Mouse (Mus musculus): ENCODE measurements around the gene Cblc. TPM values are rescaled to one million over a fixed set of nuclear protein-coding genes. Genes with fewer than 3 reads are reported as not detected.

Gene Cblc
- polyA plus RNA-seq, 1 experiment from 2014 or later, result 1.3 TPM

DNA sequence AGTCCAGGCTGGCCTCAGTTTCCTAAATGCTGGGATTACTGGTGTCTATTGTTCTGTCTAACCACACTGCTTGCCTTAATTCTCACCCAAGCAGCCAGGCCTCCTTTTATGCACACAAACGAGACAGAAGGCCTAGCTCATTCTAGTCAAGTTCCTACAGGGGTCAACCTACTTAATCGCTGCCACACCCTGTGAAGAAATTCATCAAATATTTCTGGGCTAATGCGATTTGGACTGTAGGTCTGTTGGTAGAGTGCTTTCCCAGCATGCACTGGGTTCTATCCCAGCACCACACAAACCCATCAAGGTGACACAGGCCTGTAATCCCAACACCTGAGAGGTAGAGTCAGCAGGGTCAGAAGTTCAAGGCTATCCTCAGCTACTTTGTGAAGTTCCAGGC is 33.1 kb upstream of the Cblc start:
- Histone ChIP-seq H3K9ac (no peak overlapping the region), H3K27me3 (peaks cover 12% of the 10 kb centered on the region), H3K4me1 (0 out of 2 replicates have a peak, but pooled peaks cover 3% of the 10 kb centered on the region), H3K4me3 (no peak overlapping the region), H3K4me2 (replicated peaks) (no peak overlapping the region), H3K9me3 (replicated peaks) (no peaks in the 10 kb centered on the region), H3K36me3 (no peaks in the 10 kb centered on the region), H3K27ac (no peak overlapping the region)
- no peak for ATAC-seq (ENCODE audit: low FRiP score)
- 87% methylated on average over 3 of the region's 3 CpGs for WGBS

DNA sequence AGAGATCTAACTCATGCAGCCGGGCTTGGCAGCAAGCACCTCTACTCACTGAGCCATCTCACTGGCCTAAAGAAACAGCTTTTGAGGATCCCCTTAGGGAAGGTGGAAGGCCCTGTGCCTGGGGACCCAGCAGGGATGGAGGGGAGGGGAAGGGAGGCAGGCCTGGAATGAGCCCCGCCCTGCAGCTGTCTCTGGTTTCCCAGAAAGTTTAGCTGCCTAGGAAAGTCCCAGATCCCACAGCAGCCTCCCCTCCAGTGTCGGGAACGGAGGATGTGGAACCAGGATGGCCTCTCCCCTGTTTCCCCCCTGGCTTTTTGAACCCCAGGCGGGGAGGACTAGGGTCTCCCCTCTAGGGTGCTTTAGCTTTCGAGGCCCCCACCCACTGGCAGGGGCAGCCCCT is 30.1 kb upstream of the Cblc start:
- no peaks in the 10 kb centered on the region for H3K36me3 ChIP-seq
- WGBS, result 43% methylated on average over 6 of the region's 6 CpGs
- H3K9me3 ChIP-seq (replicated peaks), result no peaks in the 10 kb centered on the region
- H3K4me1 ChIP-seq, result peaks cover 10% of the 10 kb centered on the region
- H3K4me2 ChIP-seq (replicated peaks), result no peak overlapping the region
- no peak overlapping the region for H3K27ac ChIP-seq
- ATAC-seq (ENCODE audit: low FRiP score), result no peak
- no peak overlapping the region for H3K4me3 ChIP-seq
- H3K9ac ChIP-seq, result no peak overlapping the region
- H3K27me3 ChIP-seq, result peaks cover 41% of the 10 kb centered on the region

DNA sequence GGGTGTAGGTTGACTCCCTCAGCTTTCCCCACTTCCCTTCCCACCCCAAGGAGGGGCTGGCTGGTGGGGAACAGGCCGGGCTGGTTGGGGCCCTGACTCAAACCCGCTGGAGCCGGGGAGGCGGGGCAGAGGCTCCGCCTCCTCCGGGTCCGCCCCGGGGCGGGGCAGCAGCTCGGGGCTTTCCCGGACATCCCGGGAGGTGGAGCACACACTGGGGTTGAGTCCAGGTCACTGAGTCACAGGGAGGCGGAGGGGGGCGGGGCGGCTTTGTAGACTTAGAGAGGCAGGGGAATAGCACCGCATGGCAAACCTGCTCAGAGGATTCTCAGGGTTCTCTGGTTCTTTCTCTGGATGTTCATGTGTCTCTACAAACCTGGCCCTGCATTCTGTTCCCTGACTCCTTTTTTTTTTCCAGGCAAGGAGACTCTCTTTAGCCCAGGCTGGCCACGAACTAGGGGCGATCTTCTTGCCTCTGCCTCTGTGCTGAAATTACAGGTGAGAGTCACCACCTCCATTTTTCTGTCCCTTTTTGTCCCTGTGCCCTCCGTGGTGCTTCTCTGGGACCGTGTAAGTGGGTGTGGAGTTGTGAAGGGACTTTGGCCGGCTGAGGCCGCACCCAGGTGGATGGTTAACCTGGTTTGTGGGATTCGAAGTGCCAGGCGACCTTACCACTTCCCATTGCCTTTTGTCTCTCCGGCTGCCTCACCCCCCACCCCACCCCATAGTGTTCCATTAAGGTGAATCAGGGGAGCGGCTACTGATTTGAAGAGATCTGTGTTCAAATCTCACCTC is 27.8 kb upstream of the Cblc start:
- Histone ChIP-seq H3K9ac (no peak overlapping the region), H3K9me3 (replicated peaks) (no peaks in the 10 kb centered on the region), H3K36me3 (no peaks in the 10 kb centered on the region), H3K4me1 (peaks cover 7% of the 10 kb centered on the region), H3K27ac (no peak overlapping the region), H3K4me3 (no peak overlapping the region), H3K27me3 (peaks cover 61% of the 10 kb centered on the region), H3K4me2 (replicated peaks) (peak overlapping the region; percentile 30)
- WGBS, result 29% methylated on average over 25 of the region's 26 CpGs
- no peak for ATAC-seq (ENCODE audit: low FRiP score)

DNA sequence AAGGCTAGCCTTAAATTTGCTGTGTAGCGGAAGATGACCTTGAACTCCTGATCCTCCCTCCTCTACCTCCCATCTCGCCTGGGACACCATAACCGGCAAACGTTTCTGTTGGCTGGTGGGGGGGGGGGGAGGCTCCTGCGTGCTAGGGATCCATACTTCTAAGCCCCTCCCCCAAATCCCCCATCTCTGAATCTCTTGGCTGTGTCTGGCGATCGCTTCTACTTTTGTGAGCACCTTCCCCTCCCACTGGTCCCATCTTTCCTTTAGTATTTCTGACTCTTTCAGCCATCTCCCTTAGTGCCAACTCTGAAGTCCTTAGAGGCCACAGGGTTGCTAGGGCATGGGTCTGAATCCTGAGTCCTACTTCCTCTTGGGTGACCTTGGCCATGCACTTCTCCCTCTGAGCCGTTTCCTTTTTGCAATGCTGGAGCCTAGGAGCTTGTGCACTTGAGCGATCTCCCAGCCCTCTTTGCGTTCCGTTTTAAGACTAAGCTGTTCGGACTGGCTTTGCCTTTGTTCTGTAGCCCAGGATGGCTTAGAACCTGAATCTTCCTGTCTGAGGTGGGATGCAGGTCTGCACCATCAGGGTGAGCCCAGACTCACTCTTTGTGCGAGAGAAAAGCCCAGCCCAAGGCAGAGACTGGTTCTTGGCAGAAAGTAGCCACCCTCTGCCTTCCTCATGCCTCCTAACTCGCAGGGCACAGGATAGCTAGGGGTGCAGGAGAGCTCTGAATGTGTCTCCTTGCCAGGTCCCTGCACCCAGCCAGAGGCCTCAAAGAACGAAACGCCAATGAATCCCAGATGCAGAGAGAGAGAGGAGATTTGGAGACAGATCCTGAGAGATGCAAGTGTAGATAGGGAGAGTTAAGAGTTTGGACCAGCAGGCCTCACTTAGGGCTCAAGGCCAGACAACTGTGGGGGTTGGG is 26.9 kb upstream of the Cblc start:
- H3K9ac ChIP-seq, result no peak overlapping the region
- H3K27me3 ChIP-seq, result peaks cover 70% of the 10 kb centered on the region
- H3K4me1 ChIP-seq, result peaks cover 7% of the 10 kb centered on the region
- no peaks in the 10 kb centered on the region for H3K36me3 ChIP-seq
- H3K4me2 ChIP-seq (replicated peaks), result peak overlapping the region; percentile 30; the same call in 1 of the 2 replicates
- WGBS, result 19% methylated on average over 16 of the region's 16 CpGs
- no peak overlapping the region for H3K27ac ChIP-seq
- H3K4me3 ChIP-seq, result no peak overlapping the region
- ATAC-seq (ENCODE audit: low FRiP score), result no peak
- no peaks in the 10 kb centered on the region for H3K9me3 ChIP-seq (replicated peaks)

DNA sequence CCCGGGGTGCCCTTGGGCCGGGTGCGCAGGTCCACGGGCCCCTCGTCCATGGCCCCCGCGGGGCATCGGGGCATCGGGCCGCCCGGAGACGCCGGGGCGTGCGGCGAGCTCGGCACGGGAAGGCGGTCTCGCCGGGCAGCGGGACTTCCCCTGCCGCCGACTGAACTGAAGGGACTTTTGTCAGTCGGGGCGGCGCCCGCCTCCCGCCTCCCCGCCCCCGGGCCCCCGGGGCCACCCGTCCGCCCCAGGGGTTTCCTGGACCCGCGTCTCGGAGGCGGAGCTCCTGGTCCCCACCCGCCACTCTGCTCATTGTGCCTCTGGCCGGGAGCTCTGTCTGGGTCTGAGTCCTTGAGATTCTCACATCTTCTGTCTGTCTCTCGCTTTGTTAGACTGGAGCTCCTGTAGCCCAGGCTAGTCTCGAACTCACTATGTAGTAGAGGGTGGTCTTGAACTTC is 26.0 kb upstream of the Cblc start, which contains the start of gene Bcl3:
Gene Bcl3, minus strand, starts transcription at position 167 of the 455 bp plus-strand sequence.
- no peaks in the 10 kb centered on the region for H3K9me3 ChIP-seq (replicated peaks)
- H3K4me3 ChIP-seq, result peak within 1 kb of the TSS; percentile 32
- peak within 1 kb of the TSS; percentile 56 for H3K4me2 ChIP-seq (replicated peaks)
- 2% methylated on average over 41 of the region's 42 CpGs for WGBS
- peaks cover 13% of the 10 kb centered on the region for H3K4me1 ChIP-seq
- H3K27ac ChIP-seq, result no peak within 1 kb of the TSS
- H3K36me3 ChIP-seq, result no peaks in the 10 kb centered on the region
- H3K9ac ChIP-seq, result peak within 1 kb of the TSS; percentile 56
- no peak for ATAC-seq (ENCODE audit: low FRiP score)
- H3K27me3 ChIP-seq, result peaks cover 71% of the 10 kb centered on the region

DNA sequence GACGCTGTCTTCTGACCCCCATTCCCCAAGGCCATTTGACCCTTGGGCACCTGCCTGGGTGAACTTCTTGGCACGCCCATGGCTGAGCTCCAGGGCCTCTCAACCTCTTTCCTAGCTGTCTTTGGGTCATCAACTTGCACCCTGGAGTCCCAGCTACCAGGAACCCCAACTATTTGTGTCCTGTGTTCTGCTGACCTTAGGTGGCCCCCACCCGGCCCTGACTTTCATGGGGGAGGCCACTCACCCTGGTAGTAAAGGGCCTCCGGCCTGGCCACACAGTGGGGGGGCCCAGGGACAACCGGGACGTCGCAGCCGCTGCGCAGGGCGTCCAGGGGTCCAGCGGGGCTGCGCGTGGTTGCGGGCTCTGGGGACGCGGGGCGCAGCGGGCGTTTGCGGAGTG is 25.6 kb upstream of the Cblc start:
- H3K4me3 ChIP-seq, result peak overlapping the region; percentile 32
- no peak for ATAC-seq (ENCODE audit: low FRiP score)
- H3K27ac ChIP-seq, result no peak overlapping the region
- no peaks in the 10 kb centered on the region for H3K36me3 ChIP-seq
- peaks cover 17% of the 10 kb centered on the region for H3K4me1 ChIP-seq
- H3K9ac ChIP-seq, result peak overlapping the region; percentile 56
- H3K9me3 ChIP-seq (replicated peaks), result no peaks in the 10 kb centered on the region
- 4% methylated on average over 20 of the region's 20 CpGs for WGBS
- H3K27me3 ChIP-seq, result peaks cover 76% of the 10 kb centered on the region
- peak overlapping the region; percentile 56 for H3K4me2 ChIP-seq (replicated peaks)

DNA sequence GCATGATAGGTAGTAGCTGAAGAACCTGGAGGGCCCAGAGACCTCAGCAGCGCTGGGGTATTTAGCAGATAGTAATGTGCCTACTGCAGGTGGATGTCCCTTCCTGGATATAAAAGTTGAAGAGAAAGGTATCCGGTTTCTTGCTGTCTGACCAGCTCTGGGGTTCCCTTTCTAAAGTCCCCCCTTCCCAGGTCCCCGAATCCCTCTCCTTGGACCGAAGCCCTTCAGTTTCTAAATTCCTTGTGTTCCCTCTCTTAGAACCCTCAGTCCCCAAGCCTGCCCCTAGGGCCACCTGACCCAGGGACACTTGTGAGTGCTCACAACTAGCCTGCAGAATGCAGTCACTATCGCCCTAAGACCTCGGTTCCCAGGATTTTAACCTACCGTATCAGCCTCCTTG is 25.0 kb upstream of the Cblc start:
- H3K4me3 ChIP-seq, result no peak overlapping the region
- H3K27me3 ChIP-seq, result peaks cover 77% of the 10 kb centered on the region
- no peaks in the 10 kb centered on the region for H3K36me3 ChIP-seq
- WGBS, result 57% methylated on average over 7 of the region's 7 CpGs
- no peak overlapping the region for H3K4me2 ChIP-seq (replicated peaks)
- H3K9ac ChIP-seq, result no peak overlapping the region
- H3K27ac ChIP-seq, result no peak overlapping the region
- ATAC-seq (ENCODE audit: low FRiP score), result no peak
- H3K9me3 ChIP-seq (replicated peaks), result no peaks in the 10 kb centered on the region
- H3K4me1 ChIP-seq, result peaks cover 20% of the 10 kb centered on the region

DNA sequence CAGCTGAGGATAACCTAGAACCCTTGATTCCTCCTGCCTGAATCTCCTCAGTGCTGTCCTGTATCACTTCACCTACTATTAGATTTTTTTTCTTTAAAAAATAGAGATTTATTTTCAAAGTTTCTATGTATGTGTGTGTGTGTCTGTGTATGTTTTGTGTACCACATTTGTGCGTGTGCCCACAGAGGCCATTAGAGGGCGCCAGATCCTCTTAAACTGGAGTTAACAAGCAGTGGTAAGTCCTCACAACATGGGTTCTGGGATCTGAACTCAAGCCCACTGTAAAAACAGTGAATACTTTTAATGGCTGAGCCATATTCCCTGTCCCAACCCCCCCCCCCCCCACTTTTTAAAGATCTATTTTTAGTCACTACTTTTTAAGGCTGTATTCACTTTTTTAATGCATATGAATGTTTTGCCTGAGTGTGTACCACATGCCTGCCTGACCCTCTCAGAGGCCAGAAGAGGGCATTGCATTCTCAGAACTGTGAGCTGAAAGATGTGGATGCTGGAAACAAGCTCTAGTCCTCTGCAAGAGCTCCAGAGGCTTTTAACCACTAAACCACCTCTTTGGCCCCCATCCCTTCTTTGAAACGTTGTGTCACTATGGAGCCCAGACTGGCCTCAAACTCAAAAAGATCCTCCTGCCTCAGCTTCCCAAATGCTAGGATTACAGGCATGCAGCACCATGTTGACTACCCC is 23.9 kb upstream of the Cblc start:
- Histone ChIP-seq H3K27ac (no peak overlapping the region), H3K27me3 (peaks cover 77% of the 10 kb centered on the region), H3K4me1 (peaks cover 30% of the 10 kb centered on the region), H3K4me2 (replicated peaks) (no peak overlapping the region), H3K4me3 (no peak overlapping the region), H3K36me3 (no peaks in the 10 kb centered on the region), H3K9me3 (replicated peaks) (0 out of 2 replicates have a peak, but pooled peaks cover 1% of the 10 kb centered on the region), H3K9ac (no peak overlapping the region)
- WGBS, result 72% methylated on average over 3 of the region's 3 CpGs
- ATAC-seq (ENCODE audit: low FRiP score), result no peak

DNA sequence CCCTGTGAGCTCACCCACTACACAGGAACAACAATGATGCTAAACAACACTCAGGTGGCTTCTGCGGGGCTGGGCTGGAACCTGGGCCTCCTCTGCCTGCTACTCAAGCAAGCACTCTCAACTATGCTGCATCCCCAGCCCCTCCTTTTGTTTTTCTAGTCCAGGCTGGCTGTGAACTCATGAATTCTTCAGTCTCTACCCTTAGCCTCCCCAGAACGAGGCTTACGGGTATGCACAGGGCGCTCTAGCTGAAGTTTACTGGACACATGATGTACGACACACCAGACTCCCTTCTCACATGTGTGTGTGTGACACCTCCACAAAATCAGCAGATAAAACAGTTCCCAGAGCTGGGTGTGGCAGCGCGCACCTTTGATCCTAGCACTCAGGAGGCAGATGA is 22.3 kb upstream of the Cblc start:
- ATAC-seq (ENCODE audit: low FRiP score), result no peak
- H3K9me3 ChIP-seq (replicated peaks), result 0 out of 2 replicates have a peak, but pooled peaks cover 4% of the 10 kb centered on the region
- no peak overlapping the region for H3K9ac ChIP-seq
- H3K4me2 ChIP-seq (replicated peaks), result no peak overlapping the region
- WGBS, result 88% methylated on average over 7 of the region's 7 CpGs
- peaks cover 79% of the 10 kb centered on the region for H3K27me3 ChIP-seq
- no peak overlapping the region for H3K4me3 ChIP-seq
- peaks cover 30% of the 10 kb centered on the region for H3K4me1 ChIP-seq
- H3K36me3 ChIP-seq, result no peaks in the 10 kb centered on the region
- no peak overlapping the region for H3K27ac ChIP-seq

DNA sequence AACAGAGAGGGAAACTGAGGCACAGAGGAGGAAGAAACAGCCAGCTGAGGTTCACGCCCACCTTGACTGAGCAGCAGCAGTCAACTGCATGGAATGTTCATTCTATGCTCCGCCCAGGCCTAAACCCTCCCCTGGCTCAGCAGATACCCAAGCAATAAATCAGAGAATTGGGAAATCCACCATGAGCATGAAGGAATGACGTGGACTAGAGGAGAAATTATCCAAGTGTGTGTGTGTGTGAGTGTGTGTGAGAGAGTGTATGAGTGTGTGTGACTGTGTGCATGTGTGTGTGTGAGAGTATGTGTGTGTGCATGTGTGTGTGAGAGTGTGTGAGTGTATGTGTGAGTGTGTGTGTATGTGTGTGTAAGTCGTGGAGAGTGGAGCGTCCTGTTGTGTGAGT is 21.8 kb upstream of the Cblc start:
- H3K27me3 ChIP-seq, result peaks cover 79% of the 10 kb centered on the region
- H3K4me1 ChIP-seq, result peaks cover 30% of the 10 kb centered on the region
- H3K36me3 ChIP-seq, result no peaks in the 10 kb centered on the region
- H3K27ac ChIP-seq, result no peak overlapping the region
- 79% methylated on average over 5 of the region's 5 CpGs for WGBS
- H3K4me3 ChIP-seq, result no peak overlapping the region
- 0 out of 2 replicates have a peak, but pooled peaks cover 4% of the 10 kb centered on the region for H3K9me3 ChIP-seq (replicated peaks)
- H3K9ac ChIP-seq, result no peak overlapping the region
- H3K4me2 ChIP-seq (replicated peaks), result no peak overlapping the region
- ATAC-seq (ENCODE audit: low FRiP score), result no peak

DNA sequence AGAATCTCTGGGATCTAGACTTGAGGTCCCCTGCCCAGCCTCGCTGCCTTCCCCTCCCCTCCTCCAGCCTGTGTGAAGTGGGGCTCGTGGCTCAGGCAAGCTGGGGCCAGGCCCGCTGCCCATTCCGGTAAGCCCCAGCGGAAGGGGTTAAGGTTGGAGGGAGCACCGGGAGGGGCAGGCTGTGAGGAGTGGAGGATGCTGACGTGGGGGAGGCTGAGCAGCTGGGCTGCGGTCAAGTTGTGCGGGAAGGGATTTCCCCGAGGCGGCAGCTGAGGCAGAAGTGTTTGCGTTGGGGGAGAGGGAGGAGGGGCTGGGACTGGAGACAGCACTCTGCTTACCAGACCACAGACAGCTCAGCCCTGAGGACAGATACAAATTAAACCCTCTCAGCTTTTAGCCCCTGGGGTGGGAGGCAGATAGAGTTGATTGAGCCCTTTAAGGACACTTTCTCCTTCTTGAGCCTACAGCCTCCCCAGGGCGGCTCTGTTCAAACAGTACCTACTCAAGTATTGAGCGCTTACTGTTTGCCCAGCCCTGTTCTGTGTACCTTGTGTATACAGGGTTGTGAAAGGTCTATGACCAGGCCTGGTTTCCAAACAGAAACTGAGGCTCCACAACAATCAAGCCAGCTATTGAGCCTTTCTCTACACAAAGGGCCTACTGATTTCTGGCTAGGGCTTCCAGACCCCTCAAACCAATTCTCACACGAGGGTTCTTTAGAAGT is 20.9 kb upstream of the Cblc start:
- peak overlapping the region; percentile 15; the same call in 1 of the 2 replicates for H3K9ac ChIP-seq
- peaks cover 79% of the 10 kb centered on the region for H3K27me3 ChIP-seq
- H3K9me3 ChIP-seq (replicated peaks), result 0 out of 2 replicates have a peak, but pooled peaks cover 4% of the 10 kb centered on the region
- 5% methylated on average over 15 of the region's 15 CpGs for WGBS
- peak overlapping the region; percentile 20 for H3K4me3 ChIP-seq
- peak overlapping the region; percentile 23 for H3K27ac ChIP-seq
- H3K36me3 ChIP-seq, result no peaks in the 10 kb centered on the region
- H3K4me2 ChIP-seq (replicated peaks), result peak overlapping the region; percentile 64
- ATAC-seq (ENCODE audit: low FRiP score), result peak; percentile 71
- peaks cover 28% of the 10 kb centered on the region for H3K4me1 ChIP-seq
